Mouse (Mus musculus): ENCODE results near the gene Snu13. TPM values are rescaled to one million over a fixed set of nuclear protein-coding genes. Genes with fewer than 3 reads are reported as not detected.

Gene Snu13
- 10 to 100 TPM; 43.0 to 55.5 (median 51.3) TPM for total RNA-seq (2022)

DNA sequence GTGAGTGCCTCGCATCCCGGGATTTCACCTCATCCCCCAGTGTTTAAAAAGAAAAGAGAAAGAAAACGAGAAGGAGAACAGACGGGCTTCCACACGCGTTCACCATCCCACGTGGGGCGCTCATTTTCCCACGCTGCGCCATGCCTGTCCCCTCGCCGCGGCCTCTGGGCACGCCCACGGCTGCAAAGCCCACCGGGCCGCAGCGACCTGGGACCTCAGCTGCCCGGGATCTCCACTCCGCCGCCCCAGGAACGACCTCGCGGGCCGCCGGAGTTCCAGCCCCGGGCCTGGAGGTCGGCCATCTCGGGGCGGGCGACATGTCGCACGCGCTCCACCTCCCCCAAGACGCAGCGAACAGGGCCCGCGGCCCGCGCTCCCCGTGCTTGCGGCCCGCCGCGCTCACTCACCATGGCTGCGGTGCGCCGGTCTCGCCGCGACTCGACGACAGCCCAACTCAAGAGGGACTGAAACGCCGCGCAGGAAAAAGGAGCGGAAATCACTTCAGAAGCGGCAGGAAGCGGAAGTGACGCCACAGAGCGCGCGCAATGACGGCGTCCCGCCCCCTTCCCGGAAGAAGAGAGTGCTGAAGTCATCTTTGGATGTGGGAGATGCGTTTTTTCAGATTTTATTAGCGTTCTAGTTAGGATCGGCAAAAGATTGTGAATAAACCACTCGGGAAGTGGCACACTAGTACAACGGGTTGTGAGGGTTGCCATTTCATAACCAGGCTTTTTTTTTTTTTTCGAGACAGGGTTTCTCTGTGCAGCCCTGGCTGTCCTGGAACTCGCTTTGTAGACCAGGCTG, at the start of gene Snu13:
Gene Snu13 (minus strand): TSS at position 519 of the 804 bp plus-strand sequence.
- DNase-seq (ENCODE audit: low spot score), result peak; percentile 92

DNA sequence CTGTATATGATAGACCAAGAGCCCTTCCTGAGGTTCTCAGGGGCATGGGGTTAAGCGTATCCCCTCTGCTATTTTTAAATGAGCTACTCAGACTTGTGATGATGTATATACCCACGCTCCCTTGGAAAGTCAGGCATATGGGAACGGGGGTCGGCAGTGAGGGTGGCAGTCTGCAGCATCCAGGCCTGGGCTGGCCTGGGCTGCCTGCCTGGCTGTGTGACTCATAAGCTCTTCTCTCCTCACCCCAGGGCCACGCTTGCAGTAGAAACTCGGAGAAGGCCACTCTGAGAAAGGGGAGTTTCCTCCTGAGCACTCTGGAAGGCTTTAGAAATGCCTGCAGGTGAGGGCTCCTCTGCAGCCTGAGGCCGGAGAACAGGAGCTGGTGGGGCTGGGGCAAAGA, 43.7 kb upstream of the Snu13 start:
- no peak for DNase-seq (ENCODE audit: low spot score)

DNA sequence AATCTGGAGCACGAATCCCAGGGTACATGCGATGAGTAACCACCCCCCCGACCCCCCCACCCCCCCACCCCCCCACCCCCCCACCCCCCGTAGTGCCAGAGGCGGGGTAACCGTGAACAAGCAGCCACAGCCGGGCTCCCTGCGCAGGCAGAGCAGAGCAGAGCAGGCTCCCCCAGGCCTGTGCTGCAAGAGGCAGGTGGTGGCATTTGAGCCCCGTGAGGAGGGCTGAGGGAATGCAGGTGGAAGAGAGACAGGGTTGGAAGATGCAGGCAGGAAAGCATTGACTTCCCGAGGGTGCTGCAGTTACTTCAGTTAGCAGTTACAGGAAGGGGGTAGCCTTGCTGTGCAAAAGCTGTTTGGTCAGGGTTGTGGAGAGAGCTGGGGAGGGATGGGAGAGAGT, 39.9 kb upstream of the Snu13 start:
- no peak for DNase-seq (ENCODE audit: low spot score)

DNA sequence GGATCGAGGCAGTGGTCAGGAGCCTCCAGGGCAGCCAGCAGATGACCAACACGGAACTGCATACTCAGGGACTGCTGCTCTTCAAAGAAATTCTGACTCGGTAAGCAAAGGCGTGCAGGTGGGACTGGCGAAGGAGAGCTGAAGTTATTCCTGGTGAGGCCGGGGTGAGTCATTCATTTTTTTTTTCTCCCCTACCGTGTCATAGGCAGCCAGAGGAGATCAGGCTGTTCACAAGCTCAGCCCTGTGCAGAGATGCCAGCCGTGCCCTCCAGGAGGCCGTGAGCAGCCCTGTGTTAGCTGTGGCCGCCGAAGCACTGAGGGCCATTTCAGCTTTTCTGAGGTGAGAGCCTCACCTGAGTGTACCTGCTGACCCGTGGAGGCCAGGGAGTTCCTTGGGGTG, 38.7 kb upstream of the Snu13 start:
- DNase-seq (ENCODE audit: low spot score), result no peak

DNA sequence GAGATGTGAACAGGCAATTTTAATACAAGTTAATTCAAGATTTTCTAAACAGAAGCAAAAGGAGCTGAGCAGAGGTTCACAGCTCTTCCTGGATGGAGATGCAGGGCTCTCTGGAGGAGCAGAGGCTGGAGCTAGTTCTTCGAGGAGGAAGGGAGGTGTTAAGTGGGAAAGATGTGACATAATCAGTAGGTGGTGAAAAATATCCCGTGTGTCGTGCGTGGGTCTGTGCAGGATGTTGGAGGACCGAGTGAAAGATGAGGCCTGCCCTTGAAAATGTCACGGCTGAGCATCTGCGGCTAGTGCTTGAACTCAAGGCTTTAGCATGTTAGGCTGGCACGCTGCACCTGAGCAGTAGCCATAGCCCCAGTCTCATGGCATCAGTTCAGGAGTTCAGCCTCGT, 38.2 kb upstream of the Snu13 start:
- DNase-seq (ENCODE audit: low spot score), result no peak

DNA sequence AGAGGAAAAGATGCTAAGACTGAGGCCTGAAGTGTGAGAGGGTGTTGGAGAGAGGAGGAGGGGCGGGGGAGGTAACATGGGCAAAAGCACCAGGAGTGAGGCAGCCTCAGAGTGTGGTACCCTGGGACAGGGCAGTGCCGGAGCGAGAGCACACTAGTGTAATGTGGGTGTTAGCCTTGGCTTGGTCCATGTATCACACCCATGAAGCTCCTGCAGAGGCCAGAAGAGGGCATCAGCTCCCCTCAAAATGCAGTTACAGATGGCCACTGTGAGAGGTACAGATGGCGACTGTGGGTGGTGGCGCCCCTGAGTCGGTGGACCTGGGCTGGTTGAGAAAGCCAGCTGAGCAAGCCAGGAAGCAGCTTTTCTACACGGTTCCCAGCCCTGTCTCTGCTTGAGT, 33.8 kb upstream of the Snu13 start:
- DNase-seq (ENCODE audit: low spot score), result no peak

DNA sequence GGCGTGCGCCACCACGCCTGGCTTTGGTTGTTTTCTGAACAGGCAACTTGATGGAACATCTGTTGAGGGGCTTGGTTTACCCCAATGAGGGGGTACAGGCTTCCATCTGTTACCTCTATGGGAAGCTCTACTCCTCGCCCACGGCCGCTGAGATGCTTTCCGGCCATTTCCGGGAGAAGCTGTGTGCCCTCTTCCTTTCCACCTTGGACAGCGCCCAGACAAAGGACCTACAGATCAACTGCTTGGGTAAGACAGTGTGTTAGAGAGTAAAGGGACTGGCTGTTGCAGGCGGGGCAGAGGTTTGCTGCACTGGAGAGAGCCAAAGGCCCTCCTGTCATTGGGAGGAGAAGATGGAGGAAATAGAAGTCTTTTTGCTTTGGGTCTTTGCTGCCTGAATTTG, 32.5 kb upstream of the Snu13 start:
- DNase-seq (ENCODE audit: low spot score), result no peak

DNA sequence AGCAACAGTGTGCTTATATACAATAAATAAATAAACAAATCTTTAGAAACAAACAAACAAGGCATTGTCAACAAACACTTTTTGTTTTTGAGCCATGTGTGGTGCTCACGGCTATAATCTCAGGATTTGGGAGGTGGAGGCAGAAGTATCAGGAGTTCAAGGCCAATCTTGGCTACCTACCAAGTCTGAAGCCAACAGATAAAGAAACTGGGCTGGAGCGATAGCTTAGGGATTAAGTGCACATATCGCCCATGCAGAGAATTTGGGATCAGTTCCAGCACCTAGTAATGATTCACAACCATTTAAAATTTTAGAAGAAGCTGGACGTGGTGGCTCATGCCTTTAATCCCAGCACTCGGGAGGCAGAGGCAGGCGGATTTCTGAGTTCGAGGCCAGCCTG, 26.1 kb upstream of the Snu13 start:
- DNase-seq (ENCODE audit: low spot score), result no peak

DNA sequence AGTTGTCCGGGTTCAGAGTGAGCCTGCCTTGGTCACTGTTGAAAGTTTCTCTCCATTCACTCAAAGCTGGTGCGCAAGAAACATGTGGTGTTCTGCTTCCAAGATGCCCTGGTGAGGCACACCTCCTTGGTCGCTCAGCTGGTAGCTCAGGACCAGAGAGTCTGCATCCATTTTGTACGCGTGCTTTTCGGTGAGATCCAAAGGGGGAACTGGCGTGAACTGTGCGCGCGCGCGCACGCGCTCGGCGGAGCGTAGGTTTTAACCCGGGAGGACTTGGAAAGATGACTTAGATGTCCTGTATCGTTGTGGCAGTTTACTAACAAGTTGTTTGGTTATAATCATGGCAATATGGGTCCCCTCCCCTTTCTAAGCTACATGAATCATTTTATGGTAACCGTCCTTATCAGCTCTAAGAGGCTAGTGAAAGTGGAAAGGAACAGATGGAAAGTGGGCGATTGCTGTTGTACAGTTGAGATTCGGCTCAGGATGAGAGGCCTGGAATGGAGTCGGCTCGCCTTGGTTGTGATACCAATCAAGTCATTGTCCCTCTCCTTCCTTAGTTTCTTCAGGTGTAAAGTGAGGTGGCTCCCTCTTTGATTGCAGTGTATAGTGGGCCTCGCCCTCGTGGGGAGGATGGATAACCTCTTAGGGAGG, 24.5 kb upstream of the Snu13 start:
- DNase-seq (ENCODE audit: low spot score), result no peak

DNA sequence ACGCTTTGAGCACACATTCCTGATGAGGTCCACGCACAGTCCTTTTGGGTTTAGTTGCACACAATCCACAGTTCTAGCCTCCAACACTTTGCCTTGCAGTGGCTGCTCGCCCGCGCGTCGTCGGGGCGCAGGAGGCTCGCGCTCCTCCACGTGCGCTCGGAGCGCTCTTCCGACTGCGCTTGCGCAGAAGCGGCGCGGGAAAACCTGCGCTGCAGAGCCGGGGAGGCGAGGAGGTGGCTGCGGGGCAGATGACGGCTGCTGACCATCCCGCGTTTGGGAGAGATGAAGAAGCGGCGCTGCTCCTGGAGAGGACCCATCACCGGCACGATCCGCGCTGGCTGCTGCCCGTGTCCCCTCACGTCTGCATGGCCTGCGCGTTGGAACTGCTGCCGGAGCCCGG, 22.5 kb upstream of the Snu13 start, which contains the start of gene Mei1:
Gene Mei1 (plus strand): TSS at position 99 of the 400 bp plus-strand sequence.
- no peak for DNase-seq (ENCODE audit: low spot score)

DNA sequence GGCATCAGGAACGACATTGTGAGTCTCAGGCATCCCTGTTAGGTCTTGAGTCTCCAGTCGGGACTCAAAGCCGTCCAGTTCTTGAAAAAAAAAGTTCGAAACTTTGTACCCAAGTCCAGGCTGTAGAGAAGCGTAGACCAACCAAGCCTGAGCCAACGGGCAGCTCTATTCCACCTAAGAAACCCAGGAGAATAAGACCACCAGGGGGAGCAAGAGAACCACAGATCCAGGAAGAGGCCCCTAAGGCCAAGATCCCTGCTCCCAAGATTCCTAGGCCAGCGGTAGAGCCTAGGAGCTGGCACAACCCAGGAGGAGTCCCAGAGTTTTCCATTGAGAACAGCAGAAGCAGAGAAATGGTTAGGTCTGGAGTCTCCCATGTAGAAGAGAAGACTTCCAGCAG, 18.1 kb upstream of the Snu13 start:
- peak; percentile 81 for DNase-seq (ENCODE audit: low spot score)

DNA sequence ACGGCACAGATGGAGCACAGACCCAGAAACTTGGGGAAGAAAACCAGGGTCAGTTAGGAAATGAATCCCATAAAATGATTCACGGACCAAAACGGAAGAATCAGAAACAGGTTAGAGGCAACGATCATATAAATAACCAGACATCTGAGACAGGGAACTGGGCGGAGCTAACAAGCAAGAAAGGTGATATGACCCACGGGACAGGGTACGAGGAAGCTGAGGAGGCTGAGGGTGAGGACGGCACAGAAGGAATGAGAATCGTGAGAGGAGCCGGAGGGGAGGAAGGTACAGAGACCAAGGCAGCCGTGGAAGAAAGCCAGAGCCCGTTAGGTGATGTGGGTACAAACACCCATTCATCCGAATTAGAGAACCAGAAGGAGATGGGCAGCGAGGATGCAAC, 16.5 kb upstream of the Snu13 start:
- DNase-seq (ENCODE audit: low spot score), result no peak

DNA sequence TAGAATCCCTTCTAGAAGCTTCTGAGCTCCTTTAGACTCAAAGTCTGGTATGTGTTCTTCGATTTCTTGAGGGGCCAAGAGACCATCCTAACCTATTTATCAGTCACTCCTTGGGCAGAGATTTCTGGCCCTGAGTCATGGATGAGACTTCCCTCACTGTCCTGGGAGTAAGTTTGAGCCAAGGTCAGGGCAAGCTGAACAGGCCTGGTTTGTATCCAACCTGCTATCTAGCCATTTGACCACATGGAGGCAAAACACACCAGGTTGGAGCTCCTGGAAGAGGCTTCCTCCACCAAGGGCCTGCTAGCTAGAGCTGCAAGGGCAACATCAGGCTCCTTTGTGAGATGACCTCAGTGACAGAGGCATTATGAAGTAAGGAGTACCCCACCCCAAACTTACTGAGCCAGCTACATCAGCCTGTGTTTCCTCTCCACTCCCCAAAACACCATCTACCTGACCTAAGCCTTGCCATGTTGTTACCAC, 11.4 kb upstream of the Snu13 start, which contains the start of gene 4930407I10Rik:
Gene 4930407I10Rik (plus strand): TSS at position 433 of the 483 bp plus-strand sequence.
- DNase-seq (ENCODE audit: low spot score), result no peak

DNA sequence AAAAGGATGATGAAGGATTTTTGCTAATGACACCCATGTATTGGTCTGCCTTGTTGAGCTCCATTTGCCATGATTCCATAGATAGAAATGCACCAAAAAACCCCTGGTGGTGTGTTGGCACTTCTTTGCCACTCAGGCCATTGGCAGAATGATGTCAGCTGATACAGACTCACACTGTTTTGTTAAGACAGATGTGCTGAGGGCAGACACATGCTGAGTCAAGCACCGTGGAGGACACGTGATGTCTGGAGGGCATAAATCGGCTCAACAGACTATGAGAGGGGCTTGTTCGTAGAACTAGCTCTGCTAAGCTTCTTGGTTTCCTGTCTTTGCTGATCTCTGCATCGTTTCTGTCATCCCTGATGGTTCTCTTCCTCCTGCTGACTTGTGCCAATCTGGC, 5.1 kb upstream of the Snu13 start:
- no peak for DNase-seq (ENCODE audit: low spot score)

DNA sequence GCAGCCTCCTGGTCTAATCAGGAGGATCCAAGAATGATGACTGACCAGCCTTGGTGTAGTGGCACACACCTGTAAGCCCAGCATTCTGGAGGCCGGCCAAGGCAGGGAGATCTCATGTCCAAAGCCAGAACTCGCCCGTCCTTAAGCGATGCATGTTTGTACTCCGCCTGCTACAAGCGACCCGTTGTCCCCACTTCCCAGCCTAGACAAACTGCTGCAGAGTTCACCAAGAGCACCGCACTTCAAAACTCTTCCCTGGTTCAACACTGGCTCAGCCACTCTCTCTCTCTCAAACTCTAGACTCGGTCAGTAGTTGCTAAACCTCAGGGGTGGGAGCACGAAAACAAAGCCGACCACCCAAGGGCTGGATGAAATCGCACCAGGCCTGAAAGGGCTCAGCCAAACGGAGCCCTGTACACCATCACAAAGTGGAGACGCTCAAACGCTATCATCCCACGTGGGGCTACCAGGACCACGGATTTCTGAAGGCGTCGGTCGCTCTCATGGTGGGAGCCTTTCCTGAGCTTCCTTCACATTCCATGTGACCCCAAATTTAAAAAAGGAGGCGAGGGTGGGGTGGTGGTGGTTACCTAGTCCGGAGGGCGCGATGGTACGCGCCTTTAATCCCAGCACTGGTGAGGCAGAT, 1.0 kb downstream of the Snu13 start:
- no peak for DNase-seq (ENCODE audit: low spot score)

DNA sequence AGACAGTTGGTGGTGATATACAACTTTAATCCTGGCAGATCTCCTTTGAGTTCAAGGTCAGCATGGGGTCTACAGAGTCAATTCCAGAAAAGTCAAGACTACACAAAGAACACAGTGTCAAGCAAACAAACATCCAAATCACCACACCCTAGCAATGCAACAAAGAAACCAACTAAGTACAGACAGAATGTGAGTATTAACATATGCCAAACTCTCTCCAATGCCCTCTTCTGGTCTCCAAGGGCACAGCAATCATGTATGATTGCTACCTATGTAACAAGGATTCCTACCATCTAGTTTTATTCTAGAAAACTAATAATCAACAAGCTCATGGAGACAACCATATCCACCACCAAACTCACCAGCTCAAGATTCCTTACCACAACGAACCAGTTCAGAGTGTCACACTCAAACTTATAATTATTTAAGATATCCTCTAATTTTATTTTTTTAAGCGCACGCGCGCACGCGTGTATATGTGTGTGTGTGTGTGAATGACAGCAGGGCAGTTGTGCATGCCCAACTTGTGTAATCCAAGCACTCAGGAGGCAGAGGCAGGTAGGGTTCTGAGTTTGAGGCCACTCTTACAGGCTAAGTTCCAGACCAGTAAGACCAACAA, 3.1 kb downstream of the Snu13 start:
- DNase-seq (ENCODE audit: low spot score), result no peak

DNA sequence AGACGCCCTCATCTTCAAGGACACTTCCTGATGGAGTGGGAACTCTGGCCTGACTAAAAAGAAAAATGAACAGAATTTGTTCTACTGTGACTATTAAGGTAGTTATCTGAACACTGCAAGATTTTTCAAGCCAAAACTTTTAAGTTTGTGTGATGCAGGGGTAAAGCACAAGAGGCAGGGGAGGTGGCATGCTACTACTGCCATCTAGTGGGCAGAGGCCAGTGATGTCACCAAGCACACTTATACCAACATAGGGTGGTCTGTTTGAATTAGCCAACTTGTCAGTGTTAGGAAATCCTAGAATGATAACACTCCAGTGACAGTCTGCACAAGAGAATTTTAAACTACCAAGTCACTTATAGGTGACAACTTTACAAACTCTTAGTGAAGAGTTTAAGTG, 6.7 kb downstream of the Snu13 start:
- peak; percentile 24 for DNase-seq (ENCODE audit: low spot score)

DNA sequence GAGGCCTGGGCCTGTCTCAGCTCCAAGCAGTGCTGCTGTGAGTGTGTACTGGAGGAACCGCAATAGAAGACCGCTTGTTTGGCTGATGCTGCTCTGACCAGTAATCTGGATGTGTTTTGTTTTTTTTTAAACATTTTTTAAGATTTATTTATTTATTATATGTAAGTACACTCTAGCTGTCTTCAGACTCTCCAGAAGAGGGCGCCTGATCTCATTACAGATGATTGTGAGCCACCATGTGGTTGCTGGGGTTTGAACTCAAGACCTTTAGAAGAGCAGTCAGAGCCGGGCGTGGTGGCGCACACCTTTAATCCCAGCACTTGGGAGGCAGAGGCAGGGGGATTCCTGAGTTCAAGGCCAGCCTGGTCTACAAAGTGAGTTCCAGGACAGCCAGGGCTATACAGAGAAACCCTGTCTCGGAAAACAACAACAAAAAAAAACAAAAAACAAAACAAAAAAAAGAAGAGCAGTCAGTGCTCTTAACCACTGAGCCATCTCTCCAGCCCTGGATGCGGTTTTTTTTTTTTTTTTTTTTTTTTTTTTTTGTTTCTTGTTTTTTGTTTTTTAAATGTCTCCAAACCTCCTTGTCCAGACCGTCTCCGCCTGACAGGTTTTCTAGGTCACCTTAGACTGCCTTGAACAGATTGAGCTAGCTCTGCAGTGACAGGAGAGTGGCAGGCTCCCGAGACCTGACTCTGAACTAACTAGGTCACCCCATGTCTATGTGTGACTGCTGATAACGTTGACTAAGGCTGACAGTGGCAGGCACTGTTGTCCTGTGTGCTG, 11.3 kb downstream of the Snu13 start:
- DNase-seq (ENCODE audit: low spot score), result no peak

DNA sequence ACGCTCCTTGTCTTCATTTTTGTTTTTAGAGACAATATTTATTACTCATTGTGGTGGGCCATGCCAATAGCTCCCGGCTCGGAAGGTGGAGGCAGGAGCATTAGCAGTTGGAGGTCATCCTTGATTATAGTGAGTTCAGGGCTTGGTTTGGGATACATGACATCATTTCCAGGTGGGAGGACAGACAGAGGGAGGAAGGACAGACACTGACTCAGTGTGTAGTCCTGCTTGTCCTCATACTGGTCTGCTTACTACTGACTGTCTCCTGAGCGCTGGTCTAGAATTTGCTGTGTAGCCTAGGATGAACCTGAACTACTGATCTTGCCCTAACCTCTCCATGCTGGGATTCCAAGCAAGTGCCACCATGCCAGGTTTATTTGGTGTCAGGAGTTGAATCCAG, 13.6 kb downstream of the Snu13 start, which contains the start of gene Desi1:
Gene Desi1 (minus strand): TSS at position 101 of the 400 bp plus-strand sequence.
- no peak for DNase-seq (ENCODE audit: low spot score)

DNA sequence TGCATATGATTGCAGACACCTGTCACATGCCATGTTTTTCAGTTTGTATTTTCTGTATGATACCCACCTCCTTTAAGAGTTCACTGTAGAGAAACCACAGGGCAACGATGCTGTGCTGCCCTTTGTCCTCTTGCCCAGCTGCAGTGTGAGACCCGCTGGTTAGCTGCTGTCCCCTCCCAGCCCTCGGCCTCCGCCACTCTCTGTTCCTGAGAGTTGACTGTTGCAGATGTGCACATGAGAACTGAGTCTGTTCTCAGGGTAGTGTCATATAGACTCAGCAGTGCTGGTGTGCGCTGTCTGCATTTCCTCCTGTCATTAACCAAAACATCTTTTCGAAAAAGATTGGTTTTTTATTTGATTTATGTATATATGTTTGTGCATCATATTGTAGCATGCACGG, 15.0 kb downstream of the Snu13 start:
- DNase-seq (ENCODE audit: low spot score), result no peak

DNA sequence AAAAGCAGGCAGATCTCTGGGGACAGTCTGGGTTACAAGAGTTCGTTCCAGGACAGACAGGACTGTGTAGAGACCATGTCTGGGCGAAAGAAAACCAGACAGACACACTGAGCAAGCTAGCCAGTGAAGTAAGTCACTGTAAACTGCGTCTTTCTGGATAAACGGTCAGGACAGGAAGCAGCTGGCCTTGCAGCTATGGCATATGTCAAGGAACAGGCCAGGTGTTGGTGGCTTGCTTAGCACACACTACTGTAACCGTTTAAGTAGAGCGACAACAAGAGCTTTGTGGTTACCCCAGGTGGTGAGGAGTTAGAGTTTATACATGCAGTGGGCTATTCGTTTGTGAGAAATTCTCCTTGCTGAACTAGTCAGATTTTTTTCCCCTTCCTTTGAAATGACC, 19.7 kb downstream of the Snu13 start:
- no peak for DNase-seq (ENCODE audit: low spot score)

All from heart, adult 8-10 months (tissue).